Mouse (Mus musculus): ENCODE results near the gene Tomm70a. TPM values are rescaled to one million over a fixed set of nuclear protein-coding genes. Genes with fewer than 3 reads are reported as not detected.

The Tomm70a gene
- 183 TPM for polyA plus RNA-seq (2014; fragmentation: Illumina TruSeq; extraction: RNeasy Lipid Tissue Mini Kit (QIAGEN cat#74804); ENCODE audit: low read depth, low replicate concordance)

GRCm38 (mm10) chr16:57120913-57121815 lies at the start of gene Tomm70a:
TSS of gene Tomm70a (plus strand) at chr16:57121703.

GRCm38 (mm10) chr16:57166611-57167513 lies 45.4 kb downstream of the Tomm70a start, which contains the start of gene Nit2:
TSS of gene Nit2 (minus strand) at chr16:57167341.

Other genes with a start within 250 kb of the Tomm70a start
- 12.0 TPM for gene Tmem45a, start 235.5 kb upstream of the Tomm70a start, polyA plus RNA-seq (2014; fragmentation: Illumina TruSeq; extraction: RNeasy Lipid Tissue Mini Kit (QIAGEN cat#74804); ENCODE audit: low read depth, low replicate concordance)
- not detected for gene Lnp1, start 193.6 kb upstream of the Tomm70a start, polyA plus RNA-seq (2014; fragmentation: Illumina TruSeq; extraction: RNeasy Lipid Tissue Mini Kit (QIAGEN cat#74804); ENCODE audit: low read depth, low replicate concordance)
- gene Tmem45a2, start 50.3 kb upstream of the Tomm70a start, polyA plus RNA-seq (2014; fragmentation: Illumina TruSeq; extraction: RNeasy Lipid Tissue Mini Kit (QIAGEN cat#74804); ENCODE audit: low read depth, low replicate concordance): 1.2 TPM
- 64.9 TPM for gene Nit2, start 45.6 kb downstream of the Tomm70a start, polyA plus RNA-seq (2014; fragmentation: Illumina TruSeq; extraction: RNeasy Lipid Tissue Mini Kit (QIAGEN cat#74804); ENCODE audit: low read depth, low replicate concordance)
- 67.5 TPM for gene Tbc1d23, start 109.8 kb downstream of the Tomm70a start, polyA plus RNA-seq (2014; fragmentation: Illumina TruSeq; extraction: RNeasy Lipid Tissue Mini Kit (QIAGEN cat#74804); ENCODE audit: low read depth, low replicate concordance)
- not detected for gene Tmem30c, start 171.2 kb downstream of the Tomm70a start, polyA plus RNA-seq (2014; fragmentation: Illumina TruSeq; extraction: RNeasy Lipid Tissue Mini Kit (QIAGEN cat#74804); ENCODE audit: low read depth, low replicate concordance)
- gene Filip1l, start 231.4 kb downstream of the Tomm70a start, polyA plus RNA-seq (2014; fragmentation: Illumina TruSeq; extraction: RNeasy Lipid Tissue Mini Kit (QIAGEN cat#74804); ENCODE audit: low read depth, low replicate concordance): 69.0 TPM

Measured in adrenal gland, adult 10 weeks (tissue).